Mouse (Mus musculus): Measurements from ENCODE around the gene Cxcl15.
A peak's percentile ranks its signal among the peaks of the same experiment; 100 is the strongest.
"Not testable (repeated sequence)": the region's sequence is repeated elsewhere in the genome, so short reads cannot be mapped to it uniquely, and the experiment has no call there.

Cxcl15 gene

GRCm38 (mm10) chr5:90789306-90790073, 4.8 kb upstream of the Cxcl15 start:
- no peak for DNase-seq (ENCODE audit: low read depth, low spot score)

DNA sequence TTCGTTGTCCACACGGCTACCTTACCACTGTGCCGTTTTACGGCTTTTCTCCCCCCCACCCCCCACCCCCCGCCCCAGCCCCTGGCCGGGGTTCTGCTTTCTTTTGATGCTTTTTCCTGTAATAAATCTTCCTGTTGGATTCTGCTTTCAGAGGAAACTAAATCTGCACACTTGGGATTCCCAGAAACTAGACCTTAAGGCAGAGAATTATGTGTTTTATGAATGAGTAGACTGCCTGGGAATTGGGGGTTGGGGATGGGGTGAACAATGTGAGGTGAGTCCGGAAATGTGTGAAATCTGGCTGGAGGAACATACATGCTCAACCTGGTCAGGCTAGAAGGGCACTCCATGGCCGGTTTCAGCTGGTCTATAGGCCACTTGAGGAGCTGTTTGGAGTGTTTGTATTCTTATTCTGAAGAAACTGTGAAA, 4.2 kb upstream of the Cxcl15 start:
- peak; percentile 67 for DNase-seq (ENCODE audit: low read depth, low spot score)

DNA sequence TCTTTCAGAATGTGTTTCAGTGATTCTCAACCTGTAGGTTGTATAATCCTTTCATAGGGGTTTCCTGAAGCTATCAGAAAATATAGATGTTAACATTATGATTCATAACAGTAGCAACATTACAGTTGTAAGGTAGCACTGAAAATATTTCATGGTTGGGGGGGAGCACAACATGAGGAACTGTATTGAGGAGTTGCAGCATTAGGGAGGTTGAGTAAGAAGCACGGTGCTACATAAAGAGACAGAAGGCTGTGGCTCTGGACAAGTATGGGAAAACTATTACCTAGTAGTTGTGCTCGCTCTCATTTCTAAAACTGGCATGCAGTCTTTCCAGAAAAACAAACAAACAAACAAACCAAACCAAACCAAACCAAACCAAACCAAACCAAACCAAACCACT, 1.1 kb downstream of the Cxcl15 start:
- not testable (repeated sequence) for DNase-seq (ENCODE audit: low read depth, low spot score)

GRCm38 (mm10) chr5:90804574-90804973, 10.2 kb downstream of the Cxcl15 start:
- no peak for DNase-seq (ENCODE audit: low read depth, low spot score)

DNA sequence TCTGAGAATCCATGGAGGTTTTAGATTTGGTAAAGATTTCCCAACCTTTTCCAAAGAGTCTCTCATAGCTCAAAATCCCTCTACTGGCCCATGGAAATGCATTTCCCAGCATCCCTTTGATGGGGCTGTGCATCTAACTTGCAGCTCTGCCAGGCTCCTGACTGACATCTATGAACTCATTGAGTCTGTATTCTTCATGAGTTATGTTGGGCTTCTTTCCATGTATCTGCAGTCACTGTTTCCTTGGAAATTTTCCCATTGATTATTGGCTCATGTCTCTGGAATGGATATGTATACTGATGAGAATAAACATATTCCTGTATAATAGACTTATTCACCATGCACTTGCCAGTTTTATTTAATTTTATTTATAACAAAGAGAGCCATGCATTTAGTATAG, 11.7 kb downstream of the Cxcl15 start:
- no peak for DNase-seq (ENCODE audit: low read depth, low spot score)

DNA sequence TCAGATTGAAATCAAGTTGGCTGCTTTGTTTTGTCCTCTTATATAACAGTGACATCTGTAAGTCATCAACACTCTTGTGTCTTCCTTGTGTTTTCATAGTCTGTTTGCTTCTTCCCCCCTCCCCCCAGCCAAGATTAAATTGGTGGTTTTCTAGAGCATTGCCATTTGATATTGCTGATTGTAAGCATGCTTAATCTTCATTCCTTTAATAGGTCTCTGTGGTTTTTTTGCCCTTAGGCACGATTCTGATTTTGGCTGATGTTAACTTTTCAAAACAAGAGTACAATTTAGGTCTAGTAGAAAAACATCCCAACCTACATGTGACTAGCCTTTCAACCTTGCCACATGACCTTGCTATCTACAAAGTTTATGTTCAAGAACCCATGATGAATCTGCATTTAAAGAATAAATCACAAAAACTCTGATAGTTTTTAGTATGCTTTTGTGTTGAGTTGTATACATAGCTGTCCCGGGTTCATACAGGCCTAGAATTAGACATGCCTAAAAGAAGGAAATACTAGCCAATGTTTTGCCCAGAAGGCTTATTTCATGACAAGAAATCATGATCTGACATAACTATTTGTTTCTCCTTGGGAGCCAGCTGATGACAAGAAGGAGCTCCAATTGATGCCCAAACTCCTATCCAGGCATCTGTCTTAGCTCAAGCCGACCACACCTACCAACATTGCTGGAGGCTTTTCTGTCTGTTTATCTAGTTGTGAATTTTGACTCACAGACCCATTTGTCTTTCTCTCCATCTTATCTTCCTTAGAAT, 13.0 kb downstream of the Cxcl15 start:
- DNase-seq (ENCODE audit: low read depth, low spot score), result no peak

DNA sequence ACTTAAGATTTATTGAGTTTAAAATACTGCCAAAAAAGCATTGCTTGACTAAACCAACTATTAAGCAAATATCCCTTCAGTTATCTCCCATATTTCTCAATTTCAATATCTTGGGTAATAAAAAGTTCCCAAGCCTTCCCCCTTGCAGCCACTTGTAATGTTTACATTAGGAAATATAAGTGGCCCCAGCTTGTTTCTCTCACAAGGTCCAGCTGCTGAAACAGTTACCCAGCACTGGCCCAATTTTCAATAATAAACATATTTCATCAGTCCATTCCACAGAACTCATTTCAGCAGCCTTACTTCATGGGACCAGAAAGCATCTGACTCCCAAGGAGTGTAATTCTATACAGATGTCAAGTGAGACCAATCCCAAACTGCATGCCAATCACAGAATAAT, 25.4 kb downstream of the Cxcl15 start:
- DNase-seq (ENCODE audit: low read depth, low spot score), result no peak

GRCm38 (mm10) chr5:90832145-90832767, 37.9 kb downstream of the Cxcl15 start:
- no peak for DNase-seq (ENCODE audit: low read depth, low spot score)

- no peak for DNase-seq (ENCODE audit: low read depth, low spot score)
Observed at GRCm38 (mm10) chr5:90832768-90833388, 38.5 kb downstream of the Cxcl15 start.

- DNase-seq (ENCODE audit: low read depth, low spot score), result no peak
Observed at GRCm38 (mm10) chr5:90834436-90834835, 40.1 kb downstream of the Cxcl15 start.

GRCm38 (mm10) chr5:90838582-90838981, 44.2 kb downstream of the Cxcl15 start:
- DNase-seq (ENCODE audit: low read depth, low spot score), result no peak

DNA sequence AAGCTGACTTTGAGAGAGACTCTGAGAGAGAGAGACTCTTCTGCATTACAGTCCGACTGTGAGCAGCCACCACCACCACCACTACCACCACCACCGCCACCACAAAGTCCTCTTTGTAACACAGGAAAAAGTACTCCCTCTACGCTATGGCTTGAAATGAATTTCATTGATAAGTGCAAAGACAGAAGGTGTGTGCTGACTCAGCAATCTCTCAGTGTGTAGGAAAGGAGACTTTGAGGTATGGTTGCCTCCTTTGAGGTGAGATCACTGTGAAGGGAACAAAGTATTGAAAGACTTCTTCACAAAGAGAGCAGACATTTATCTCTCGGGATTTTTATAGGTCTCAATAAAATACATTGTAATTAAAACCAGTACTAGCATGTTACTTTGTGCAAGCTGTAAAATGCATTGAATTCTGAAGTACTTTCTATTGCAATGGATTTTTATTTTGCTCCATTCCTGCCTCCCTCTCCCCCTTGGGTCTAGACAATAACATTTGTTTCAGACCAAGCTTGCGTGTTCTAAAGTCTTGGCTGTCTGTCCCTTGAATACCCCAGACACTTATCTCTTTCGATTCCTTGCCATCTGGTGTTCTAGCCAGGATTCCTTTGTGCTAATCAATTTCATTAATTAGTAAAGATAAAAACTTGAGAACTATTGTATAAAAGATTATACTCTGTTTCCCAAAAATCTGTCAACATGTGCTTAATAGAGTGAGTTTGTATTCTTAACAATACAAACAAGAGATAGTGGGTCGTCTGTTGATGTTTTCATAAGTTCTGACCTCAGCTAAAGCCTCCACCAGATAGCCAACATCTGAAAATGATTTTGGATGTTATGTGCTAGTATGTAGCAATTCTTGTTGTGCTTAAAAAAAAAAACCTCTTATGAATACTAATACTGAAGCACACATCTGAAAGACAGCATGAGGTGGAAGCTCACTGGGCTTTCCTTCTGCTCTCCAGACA, 46.9 kb downstream of the Cxcl15 start:
- no peak for DNase-seq (ENCODE audit: low read depth, low spot score)

DNA sequence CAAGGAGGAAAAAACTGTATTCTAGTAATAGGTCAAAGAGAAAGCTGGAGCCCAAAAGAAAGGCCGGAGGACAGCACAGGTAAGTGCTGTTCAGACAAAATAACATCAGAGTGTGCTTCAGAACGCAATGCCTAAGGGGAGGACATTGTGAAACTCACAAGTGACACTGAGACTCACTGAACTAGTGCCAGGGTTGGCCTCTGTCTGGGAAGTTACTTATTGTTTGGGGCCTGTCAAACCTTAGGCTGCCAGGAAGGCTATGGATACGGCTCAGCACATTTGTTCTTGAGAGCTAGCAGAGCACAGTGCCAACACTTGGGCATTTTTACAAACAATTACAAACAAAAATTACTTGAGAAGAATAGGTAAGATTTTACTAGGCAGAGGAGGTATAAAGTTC, 49.6 kb downstream of the Cxcl15 start:
- no peak for DNase-seq (ENCODE audit: low read depth, low spot score)

DNA sequence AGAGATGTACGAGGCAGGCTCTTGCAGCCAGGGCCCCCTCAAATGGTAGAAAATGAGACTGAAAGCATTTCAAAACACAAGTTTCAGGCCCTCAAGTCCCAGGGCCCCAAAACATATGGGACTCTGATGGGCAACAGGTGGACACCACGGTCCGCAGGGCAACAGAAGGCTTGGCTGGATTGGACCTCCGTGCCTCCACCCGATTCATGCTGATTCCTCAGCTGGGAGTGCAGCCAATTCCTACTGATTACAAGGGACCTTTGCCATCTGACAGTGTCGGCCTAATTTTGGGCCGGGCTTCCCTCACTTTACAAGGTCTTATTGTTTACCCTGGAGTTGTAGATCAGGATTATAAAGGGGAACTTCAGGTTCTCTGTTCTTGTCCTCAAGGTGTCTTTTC, 55.8 kb downstream of the Cxcl15 start:
- DNase-seq (ENCODE audit: low read depth, low spot score), result not testable (repeated sequence)

DNA sequence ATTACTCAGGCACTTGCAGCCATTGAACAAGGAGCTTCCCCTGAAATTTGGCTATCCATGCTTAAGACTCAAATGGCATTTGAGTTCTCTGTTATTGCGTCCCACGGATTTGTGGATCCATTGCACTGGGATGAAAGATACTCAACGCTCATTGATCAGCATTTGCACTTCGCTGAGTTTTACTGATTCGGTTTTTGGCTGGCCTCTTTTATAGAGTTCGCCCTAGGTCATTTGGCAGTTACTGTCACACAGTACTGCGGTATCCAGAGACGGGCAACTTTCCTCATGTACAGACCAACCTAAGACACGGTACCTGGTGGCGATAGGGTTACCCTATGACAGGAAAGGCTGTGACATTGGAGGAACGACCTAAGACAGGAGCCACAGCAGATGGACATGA, 57.1 kb downstream of the Cxcl15 start:
- DNase-seq (ENCODE audit: low read depth, low spot score), result not testable (repeated sequence)
